11 mouse cellular contexts compared by ENCODE assay signal in the genomic region with DNA sequence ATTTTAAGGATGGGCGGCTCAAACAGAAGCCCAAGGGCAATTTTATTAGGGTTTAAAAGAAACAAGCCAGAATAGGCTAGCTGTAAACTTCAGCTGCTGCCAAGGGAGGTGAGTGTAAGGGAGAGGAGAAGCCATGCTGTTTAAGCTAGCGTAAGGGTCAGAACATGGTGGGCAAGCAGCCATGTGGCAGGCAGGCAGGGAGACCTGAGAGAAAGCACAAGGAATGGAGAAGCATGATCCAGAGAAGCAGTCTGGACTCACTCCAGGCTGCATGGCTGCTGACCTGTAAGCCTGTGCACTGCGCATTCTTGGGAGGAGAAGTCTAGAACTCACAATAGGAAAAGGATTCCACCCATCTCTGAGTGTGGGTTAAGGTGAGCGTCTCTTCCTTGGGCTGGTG.
DNase-seq lines count a peak whose midpoint lies in the region; ATAC-seq and TF ChIP-seq lines count a peak whose summit lies in the region.
"Had no signal": no experiment of that assay in that cellular context is flagged by ENCODE, and none has a peak within 500 bp of the region (broad histone marks: within the 10 kb centered on the region; RNA-seq: fewer than 3 reads in every experiment).

No protein-coding gene starts in this region.

- 81% methylated on average over 4 of the region's 4 CpGs for WGBS in forebrain, embryonic 10.5 days
- WGBS in forebrain, postnatal 0 days: 74% methylated on average over 4 of the region's 4 CpGs
- WGBS in liver, embryonic 11.5 days: 89% methylated on average over 4 of the region's 4 CpGs
- WGBS in embryonic facial prominence, embryonic 10.5 days: 90% methylated on average over 4 of the region's 4 CpGs
- 79% methylated on average over 4 of the region's 4 CpGs for WGBS in liver, embryonic 15.5 days (ENCODE audit: insufficient replicate concordance)
- 82% methylated on average over 4 of the region's 4 CpGs for WGBS in lung, adult 2 months

- no peak overlapping the region for H3K4me3 ChIP-seq in forebrain, embryonic 10.5 days
- no peak overlapping the region for H3K4me3 ChIP-seq in forebrain, postnatal 0 days (ENCODE audit: low read depth, low read length)
- H3K4me3 ChIP-seq in liver, embryonic 11.5 days (ENCODE audit: low read depth, low read length): no peak overlapping the region
- H3K4me3 ChIP-seq in embryonic facial prominence, embryonic 10.5 days: no peak overlapping the region
- H3K4me3 ChIP-seq in liver, embryonic 15.5 days (replicated peaks): no peak overlapping the region
- H3K4me3 ChIP-seq in lung, adult 2 months (replicated peaks; ENCODE audit: extremely low read depth, low read depth, low read length): no peak overlapping the region

- peak overlapping the region; percentile 41; the same call in 1 of the 2 replicates for H3K27ac ChIP-seq in forebrain, embryonic 10.5 days
- no peak overlapping the region for H3K27ac ChIP-seq in forebrain, postnatal 0 days (ENCODE audit: low read depth, low read length)
- peak overlapping the region; percentile 58 for H3K27ac ChIP-seq in liver, embryonic 11.5 days (ENCODE audit: low read depth, low read length)
- H3K27ac ChIP-seq in embryonic facial prominence, embryonic 10.5 days (replicated peaks): peak overlapping the region; percentile 51; the same call in 1 of the 2 replicates
- peak overlapping the region; percentile 67 for H3K27ac ChIP-seq in liver, embryonic 15.5 days (replicated peaks)

- TF ChIP-seq POLR2A in lung, adult 2 months (IDR thresholded peaks at IDR 0.05; ENCODE audit: borderline replicate concordance, extremely low read depth, low read depth, low read length): no peak

- H3K9me3 ChIP-seq in forebrain, embryonic 10.5 days: no peaks in the 10 kb centered on the region
- H3K9me3 ChIP-seq in forebrain, postnatal 0 days (ENCODE audit: low read length): no peaks in the 10 kb centered on the region
- no peaks in the 10 kb centered on the region for H3K9me3 ChIP-seq in liver, embryonic 11.5 days (ENCODE audit: control insufficient read depth, low read length)
- no peaks in the 10 kb centered on the region for H3K9me3 ChIP-seq in embryonic facial prominence, embryonic 10.5 days
- H3K9me3 ChIP-seq in liver, embryonic 15.5 days (replicated peaks): no peaks in the 10 kb centered on the region

- no peak for TF ChIP-seq CTCF in forebrain, postnatal 0 days (IDR thresholded peaks at IDR 0.05; ENCODE audit: low read depth)
- TF ChIP-seq CTCF in lung, adult 2 months (IDR thresholded peaks at IDR 0.05; ENCODE audit: insufficient read depth, low read length): no peak

- H3K4me2 ChIP-seq in forebrain, postnatal 0 days (ENCODE audit: low read depth): no peak overlapping the region
- H3K4me2 ChIP-seq in liver, embryonic 11.5 days: peak overlapping the region; percentile 29; the same call in 1 of the 2 replicates
- H3K4me2 ChIP-seq in liver, embryonic 15.5 days: peak overlapping the region; percentile 19

- peaks cover 47% of the 10 kb centered on the region for H3K4me1 ChIP-seq in forebrain, embryonic 10.5 days
- 0 out of 2 replicates have a peak, but pooled peaks cover 3% of the 10 kb centered on the region for H3K4me1 ChIP-seq in forebrain, postnatal 0 days (ENCODE audit: insufficient read depth)
- H3K4me1 ChIP-seq in liver, embryonic 11.5 days (replicated peaks; ENCODE audit: control insufficient read depth, insufficient read depth, low read length): peaks cover 45% of the 10 kb centered on the region
- H3K4me1 ChIP-seq in embryonic facial prominence, embryonic 10.5 days: peaks cover 58% of the 10 kb centered on the region
- peaks cover 82% of the 10 kb centered on the region for H3K4me1 ChIP-seq in liver, embryonic 15.5 days (replicated peaks)
- peaks cover 39% of the 10 kb centered on the region for H3K4me1 ChIP-seq in lung, adult 2 months (ENCODE audit: control insufficient read depth, insufficient read depth, low read length)

- no peak for DNase-seq in forebrain, embryonic 10.5 days (ENCODE audit: extremely low spot score, low spot score)
- no peak for DNase-seq in forebrain, postnatal 0 days
- DNase-seq in liver, embryonic 11.5 days (ENCODE audit: low spot score): no peak
- DNase-seq in liver: no peak
- DNase-seq in embryonic facial prominence, embryonic 10.5 days (ENCODE audit: low spot score): no peak
- no peak for DNase-seq in lung, adult 2 months
- DNase-seq: lung, postnatal 14 days; retina, postnatal 1 day; thymus, adult 2 months had no signal

- no peaks in the 10 kb centered on the region for H3K36me3 ChIP-seq in forebrain, embryonic 10.5 days (replicated peaks)
- no peaks in the 10 kb centered on the region for H3K36me3 ChIP-seq in forebrain, postnatal 0 days (ENCODE audit: insufficient read depth)
- H3K36me3 ChIP-seq in liver, embryonic 11.5 days (ENCODE audit: control insufficient read depth, insufficient read depth, low read length): no peaks in the 10 kb centered on the region
- H3K36me3 ChIP-seq in embryonic facial prominence, embryonic 10.5 days (replicated peaks): no peaks in the 10 kb centered on the region
- no peaks in the 10 kb centered on the region for H3K36me3 ChIP-seq in liver, embryonic 15.5 days (replicated peaks)

- no peak overlapping the region for H3K9ac ChIP-seq in forebrain, postnatal 0 days
- H3K9ac ChIP-seq in liver, embryonic 11.5 days (ENCODE audit: low read depth, low read length): peak overlapping the region; percentile 46; the same call in 1 of the 2 replicates
- H3K9ac ChIP-seq in liver, embryonic 15.5 days: peak overlapping the region; percentile 25; the same call in 1 of the 2 replicates

- ATAC-seq in forebrain, postnatal 0 days: no peak
- ATAC-seq in liver, embryonic 11.5 days (replicated peaks; ENCODE audit: low FRiP score): no peak
- ATAC-seq in liver, embryonic 15.5 days (ENCODE audit: insufficient read depth): no peak
- ATAC-seq: forebrain, embryonic 14.5 days had no signal

- no peaks in the 10 kb centered on the region for H3K27me3 ChIP-seq in forebrain, embryonic 10.5 days (ENCODE audit: poor library complexity, severe bottlenecking)
- H3K27me3 ChIP-seq in forebrain, postnatal 0 days (ENCODE audit: insufficient read depth, low read length): no peaks in the 10 kb centered on the region
- H3K27me3 ChIP-seq in liver, embryonic 11.5 days (replicated peaks; ENCODE audit: control insufficient read depth, insufficient read depth, low read length): no peaks in the 10 kb centered on the region
- H3K27me3 ChIP-seq in embryonic facial prominence, embryonic 10.5 days (replicated peaks; ENCODE audit: low read depth, poor library complexity, severe bottlenecking): no peaks in the 10 kb centered on the region
- no peaks in the 10 kb centered on the region for H3K27me3 ChIP-seq in liver, embryonic 15.5 days
